Mouse (Mus musculus): ENCODE results near the gene Cyp4a31. TPM values are rescaled to one million over a fixed set of nuclear protein-coding genes. Genes with fewer than 3 reads are reported as not detected.

Gene Cyp4a31
- polyA plus RNA-seq (2015; fragmentation: Nextera tagmentation; extraction: Ambion mirVana): 0.25 and 0.32 TPM in 2 replicates

GRCm38 (mm10) chr4:115563401-115563800 lies at the start of gene Cyp4a31:
Gene Cyp4a31, plus strand, starts transcription at chr4:115563649.

GRCm38 (mm10) chr4:115518000-115518399 lies 45.4 kb upstream of the Cyp4a31 start, which contains the start of gene Cyp4a10:
Gene Cyp4a10, plus strand, starts transcription at chr4:115518264.

DNA sequence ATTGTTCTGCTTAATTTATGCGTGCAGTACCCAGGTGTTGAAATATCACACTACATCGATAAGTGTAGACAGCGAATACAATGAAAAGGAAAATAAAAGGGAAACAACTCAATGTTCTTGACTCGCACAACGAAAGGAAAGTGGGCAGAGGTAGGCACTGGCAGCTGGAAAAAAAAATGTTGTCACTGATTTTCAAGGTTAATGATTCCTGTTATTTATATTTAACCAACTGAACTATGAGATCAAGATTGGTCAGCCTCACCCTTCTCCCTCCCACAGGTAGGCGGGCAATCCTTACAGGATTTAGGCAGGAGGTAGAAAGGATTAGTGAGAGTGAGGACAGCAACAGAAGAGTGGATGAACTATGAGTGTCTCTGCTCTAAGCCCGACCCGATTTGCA lies 37.2 kb downstream of the Cyp4a31 start, which contains the start of gene Cyp4a32:
Cyp4a32 (plus strand) TSS at position 359 of the 400 bp plus-strand sequence.

Other genes with a start within 250 kb of the Cyp4a31 start
- gene Cyp4a12b, start 152.0 kb upstream of the Cyp4a31 start, polyA plus RNA-seq (2015; fragmentation: Nextera tagmentation; extraction: Ambion mirVana): not detected in 2 replicates
- not detected in 2 replicates for gene Cyp4a30b, start 111.0 kb upstream of the Cyp4a31 start, polyA plus RNA-seq (2015; fragmentation: Nextera tagmentation; extraction: Ambion mirVana)
- 0.24 and 0.32 TPM in 2 replicates for gene Cyp4a14, start 67.5 kb upstream of the Cyp4a31 start, polyA plus RNA-seq (2015; fragmentation: Nextera tagmentation; extraction: Ambion mirVana)
- 0.16 and 0.17 TPM in 2 replicates for gene Cyp4a10, start 45.4 kb upstream of the Cyp4a31 start, polyA plus RNA-seq (2015; fragmentation: Nextera tagmentation; extraction: Ambion mirVana)
- gene Cyp4a32, start 37.3 kb downstream of the Cyp4a31 start, polyA plus RNA-seq (2015; fragmentation: Nextera tagmentation; extraction: Ambion mirVana): not detected in 2 replicates
- gene Cyp4b1, start 84.1 kb downstream of the Cyp4a31 start, polyA plus RNA-seq (2015; fragmentation: Nextera tagmentation; extraction: Ambion mirVana): 0.42 and 0.46 TPM in 2 replicates
- 16.4 and 16.8 TPM in 2 replicates for gene Efcab14, start 174.1 kb downstream of the Cyp4a31 start, polyA plus RNA-seq (2015; fragmentation: Nextera tagmentation; extraction: Ambion mirVana)
- 0.17 TPM in 1 of 2 replicates, not detected in the other for gene Tex38, start 217.4 kb downstream of the Cyp4a31 start, polyA plus RNA-seq (2015; fragmentation: Nextera tagmentation; extraction: Ambion mirVana)
- 23.0 and 24.3 TPM in 2 replicates for gene Atpaf1, start 221.2 kb downstream of the Cyp4a31 start, polyA plus RNA-seq (2015; fragmentation: Nextera tagmentation; extraction: Ambion mirVana)

Measured in spleen, postnatal 0 days (tissue).